Mouse (Mus musculus) embryo, embryonic 9.5 days (tissue): ENCODE measurements around the gene Fam126b.
"Not testable (repeated sequence)": the region's sequence is repeated elsewhere in the genome, so short reads cannot be mapped to it uniquely, and the experiment has no call there.

Experiments
- DNase-seq: peaks from one replicate; pipeline ENCODE4 v3.0.0-alpha.2; 2017; ENCODE audit errors: extremely low spot score

Fam126b gene

GRCm38 (mm10) chr1:58586171-58586997 lies at the start of gene Fam126b, which contains the start of gene Ndufb3:
Gene Fam126b (minus strand): TSS chr1:58586323.
Gene Ndufb3 (plus strand): TSS chr1:58586384.
- peak; percentile 88 for DNase-seq

DNA sequence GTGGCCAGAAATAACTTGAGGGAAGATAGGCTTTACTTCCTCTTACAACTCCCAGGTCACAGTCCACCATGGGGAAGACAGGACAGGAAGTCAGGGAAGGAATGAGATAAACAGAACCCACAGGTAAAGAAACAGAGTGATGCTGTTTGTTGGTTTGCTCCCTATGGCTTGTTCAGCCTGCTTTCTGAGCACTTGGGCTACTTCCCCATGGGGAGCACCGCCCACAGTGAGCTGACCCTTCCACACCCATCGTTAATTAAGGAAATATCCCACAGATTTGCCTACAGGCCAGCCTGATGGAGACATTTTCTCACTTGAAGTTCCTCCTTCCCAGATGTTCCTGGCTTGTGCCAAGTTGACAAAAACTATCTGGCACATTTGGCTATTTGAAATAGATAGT lies 42.7 kb upstream of the Fam126b start:
- DNase-seq, result not testable (repeated sequence)

DNA sequence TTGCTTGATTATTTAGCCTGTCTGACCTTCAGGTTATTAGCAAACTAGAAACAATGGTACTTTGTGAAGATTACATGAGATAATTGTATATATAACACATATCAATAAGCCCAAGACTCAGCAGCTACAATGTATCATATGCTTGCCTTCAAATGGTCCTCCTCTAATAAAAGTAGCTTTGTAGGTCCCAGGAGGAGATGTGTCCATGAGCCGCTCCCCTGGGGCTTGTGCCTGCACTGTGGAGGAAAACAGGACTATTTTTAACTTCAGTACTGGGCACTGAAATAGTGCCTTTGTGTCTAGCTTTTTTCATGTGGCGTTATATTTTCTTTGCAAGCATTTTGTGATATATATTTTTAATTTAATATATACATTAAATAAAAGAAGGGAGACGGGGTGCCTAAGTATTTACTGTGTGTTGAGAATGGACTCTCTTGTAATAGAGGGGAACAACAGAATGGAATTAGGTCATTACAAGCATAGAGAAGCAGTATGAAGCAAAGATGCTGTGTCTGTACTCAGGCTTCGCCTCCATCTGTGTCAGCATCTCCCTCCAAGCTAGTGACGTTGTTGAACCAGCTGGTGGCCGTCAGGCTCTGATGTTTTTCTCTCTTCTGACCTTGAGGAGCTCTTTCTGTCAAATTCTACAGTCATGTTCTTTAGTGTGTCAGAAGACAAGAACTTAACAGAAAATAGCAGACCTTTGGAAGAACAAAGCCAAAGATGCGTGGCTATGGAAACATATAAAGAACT lies 36.0 kb upstream of the Fam126b start:
- no peak for DNase-seq

- no peak for DNase-seq
Observed at GRCm38 (mm10) chr1:58621251-58621650, 35.1 kb upstream of the Fam126b start.

GRCm38 (mm10) chr1:58618766-58619165 lies 32.6 kb upstream of the Fam126b start:
- DNase-seq, result no peak

GRCm38 (mm10) chr1:58617978-58618668 lies 32.0 kb upstream of the Fam126b start:
- no peak for DNase-seq

- no peak for DNase-seq
Observed at GRCm38 (mm10) chr1:58617076-58617475, 31.0 kb upstream of the Fam126b start.

DNA sequence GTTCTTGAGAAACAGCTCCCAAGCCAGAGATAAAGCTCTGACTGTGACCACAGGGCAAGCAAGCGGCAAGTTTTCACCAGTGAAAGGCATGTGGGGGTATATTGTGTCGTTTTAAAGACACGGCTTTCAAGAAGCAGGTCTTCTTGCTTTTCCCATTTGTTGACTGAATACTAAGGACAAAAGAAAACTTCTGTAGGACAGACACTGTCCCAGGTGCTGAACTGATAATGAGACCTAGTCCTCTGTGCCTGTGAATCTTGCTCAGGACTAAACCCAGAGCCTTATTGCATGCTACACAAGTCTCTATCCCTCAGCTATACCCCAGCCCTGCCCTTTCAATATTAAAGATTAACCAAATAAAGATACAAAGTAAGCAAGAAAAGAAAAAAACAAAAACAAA lies 30.1 kb upstream of the Fam126b start:
- DNase-seq, result no peak

- DNase-seq, result no peak
Observed at GRCm38 (mm10) chr1:58615146-58615545, 29.0 kb upstream of the Fam126b start.

DNA sequence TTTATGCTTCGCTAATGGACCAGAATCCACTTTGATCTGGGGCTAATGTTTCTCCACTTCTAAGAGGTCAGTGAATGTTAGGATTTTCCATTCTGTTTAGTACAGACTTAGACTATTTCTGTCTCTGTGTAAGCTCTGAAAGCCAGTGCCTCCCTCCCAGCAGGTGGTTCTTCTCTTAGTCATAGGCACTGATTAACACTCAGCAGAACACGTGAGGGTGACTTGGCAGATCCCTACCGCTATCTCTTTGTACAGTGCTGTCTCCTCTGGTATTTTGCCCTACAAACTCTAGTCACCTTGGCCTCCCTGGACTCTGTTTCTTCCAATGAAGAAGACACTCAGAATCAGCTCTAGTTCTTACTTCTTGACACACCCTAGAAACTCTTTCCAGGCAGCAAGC lies 28.3 kb upstream of the Fam126b start:
- DNase-seq, result no peak

DNA sequence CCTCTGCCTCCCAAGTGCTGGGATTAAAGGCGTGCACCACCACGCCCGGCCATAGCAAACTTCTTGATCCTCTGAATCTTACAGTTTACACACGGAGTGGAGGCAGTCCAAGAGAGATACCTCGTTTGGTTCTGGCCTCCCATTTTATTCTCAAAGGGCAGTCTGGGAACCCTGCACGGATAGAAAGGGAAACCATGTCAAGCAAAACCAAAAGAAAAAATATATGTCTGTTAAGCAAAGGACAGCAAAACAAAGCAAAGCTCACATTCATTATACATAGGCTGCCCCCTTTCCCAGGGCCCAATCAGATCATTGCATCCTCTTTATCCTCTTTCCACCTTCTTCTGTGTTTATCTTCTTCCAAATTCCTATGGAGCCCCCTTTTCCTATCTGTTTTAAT lies 27.7 kb upstream of the Fam126b start:
- peak; percentile 17 for DNase-seq

GRCm38 (mm10) chr1:58610611-58611010 lies 24.5 kb upstream of the Fam126b start:
- DNase-seq, result no peak

- DNase-seq, result no peak
Observed at GRCm38 (mm10) chr1:58610166-58610565, 24.0 kb upstream of the Fam126b start.

DNA sequence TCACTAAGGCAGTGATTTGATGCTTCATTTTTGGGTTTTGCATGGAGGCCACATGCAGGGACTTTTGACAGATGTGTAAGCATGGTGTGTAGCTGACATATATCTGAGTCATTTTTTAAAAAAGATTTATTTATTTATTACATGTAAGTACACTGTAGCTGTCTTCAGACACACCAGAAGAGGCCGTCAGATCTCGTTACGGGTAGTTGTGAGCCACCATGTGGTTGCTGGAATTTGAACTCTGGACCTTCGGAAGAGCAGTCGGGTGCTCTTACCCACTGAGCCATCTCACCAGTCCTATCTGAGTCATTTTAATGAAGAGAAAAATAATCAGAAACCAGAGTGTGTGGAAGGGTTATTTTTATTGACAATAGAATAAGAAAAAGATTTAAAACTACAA lies 23.5 kb upstream of the Fam126b start:
- not testable (repeated sequence) for DNase-seq

DNA sequence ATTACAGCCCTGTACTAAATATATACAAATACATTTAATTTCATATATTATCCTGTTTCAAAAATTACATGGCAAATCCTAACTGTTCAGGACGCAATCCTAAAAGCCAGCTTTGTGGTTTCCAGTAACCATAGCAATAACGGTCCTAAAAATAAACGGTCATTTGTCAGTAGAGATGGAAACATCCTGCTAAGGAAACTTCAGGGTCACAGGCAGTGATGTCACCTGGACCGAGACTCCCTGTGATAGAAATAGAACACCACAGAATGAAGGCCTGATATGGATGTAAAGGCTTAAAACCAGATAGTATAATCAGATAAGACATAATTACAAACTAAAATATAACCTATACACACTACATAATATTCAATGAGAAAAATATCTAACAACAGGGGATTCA lies 17.6 kb upstream of the Fam126b start:
- no peak for DNase-seq

DNA sequence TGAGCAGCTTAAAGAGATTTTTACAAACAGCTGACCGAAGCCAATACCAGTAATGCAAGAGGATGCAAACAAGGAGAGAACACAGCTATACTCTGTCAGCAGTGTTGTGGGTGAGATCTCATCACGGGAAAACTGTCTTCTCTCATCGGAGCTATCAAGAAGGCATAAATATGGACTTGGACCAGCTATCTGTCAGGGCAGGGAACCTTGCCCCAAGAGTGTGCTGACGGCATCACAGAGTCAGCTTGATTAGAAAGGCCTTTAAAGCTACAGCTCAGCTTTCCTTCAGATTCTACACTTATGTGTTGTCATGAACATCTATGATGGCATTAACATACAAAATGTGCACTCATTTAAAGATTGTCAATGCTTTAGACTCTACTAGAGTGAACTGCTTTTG lies 16.6 kb upstream of the Fam126b start:
- DNase-seq, result no peak

DNA sequence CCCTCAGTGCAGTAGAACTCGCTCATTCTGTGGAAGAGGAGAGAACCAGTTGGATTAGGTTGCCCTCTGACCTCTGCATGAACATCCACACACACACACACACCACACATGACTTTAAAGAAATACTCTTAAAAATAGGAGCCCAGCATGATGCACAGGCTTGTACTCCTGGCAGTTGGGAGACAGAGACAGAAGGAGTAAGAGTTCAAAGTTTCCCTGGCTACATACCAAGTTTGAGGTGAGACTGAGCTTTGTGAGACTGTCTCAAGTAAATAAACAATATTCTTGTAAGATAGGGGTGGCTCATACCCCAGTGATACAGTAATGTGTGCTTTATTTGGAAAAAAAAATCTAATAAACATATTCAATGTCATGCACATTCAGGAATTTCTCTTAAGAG lies 1.4 kb upstream of the Fam126b start:
- DNase-seq, result no peak

DNA sequence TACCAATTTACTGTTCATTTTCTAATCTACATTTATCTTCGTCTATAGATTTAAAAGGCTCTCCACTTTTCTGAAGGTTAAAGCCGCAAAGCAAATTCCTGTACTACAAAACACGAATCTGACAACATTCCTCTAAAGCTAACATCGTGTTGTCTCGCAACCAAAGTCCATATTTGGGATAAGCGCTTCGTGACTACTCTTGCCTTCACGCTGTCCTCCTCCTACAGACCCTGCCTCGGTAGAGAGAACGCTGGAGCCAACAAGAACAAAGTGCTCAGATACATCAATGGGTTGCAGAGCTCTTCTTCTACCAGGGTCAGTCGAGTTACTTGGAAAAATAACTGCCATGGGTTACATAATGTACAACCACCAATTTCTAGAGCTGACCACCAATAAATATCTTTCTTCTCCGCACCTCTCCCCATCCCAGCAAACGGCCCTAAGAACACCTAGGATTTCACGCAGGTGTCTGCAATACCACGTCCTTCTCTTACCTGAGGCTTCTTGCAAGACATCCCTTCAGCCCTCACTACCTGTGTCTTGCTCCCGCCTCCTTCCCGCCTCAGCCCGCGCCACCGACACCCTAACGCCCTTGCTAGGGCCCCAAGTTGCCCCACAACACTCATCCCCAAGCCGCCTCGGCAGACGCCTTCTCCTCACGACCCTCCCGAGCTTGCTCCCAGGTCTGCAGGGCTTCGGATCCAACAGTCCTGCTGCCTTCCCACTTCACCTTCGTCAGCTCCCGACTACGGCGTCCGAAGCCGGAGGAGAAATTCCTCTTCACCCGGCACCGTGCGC lies 551 bp downstream of the Fam126b start:
- DNase-seq, result no peak

GRCm38 (mm10) chr1:58584271-58584670 lies 1.9 kb downstream of the Fam126b start:
- DNase-seq, result no peak

DNA sequence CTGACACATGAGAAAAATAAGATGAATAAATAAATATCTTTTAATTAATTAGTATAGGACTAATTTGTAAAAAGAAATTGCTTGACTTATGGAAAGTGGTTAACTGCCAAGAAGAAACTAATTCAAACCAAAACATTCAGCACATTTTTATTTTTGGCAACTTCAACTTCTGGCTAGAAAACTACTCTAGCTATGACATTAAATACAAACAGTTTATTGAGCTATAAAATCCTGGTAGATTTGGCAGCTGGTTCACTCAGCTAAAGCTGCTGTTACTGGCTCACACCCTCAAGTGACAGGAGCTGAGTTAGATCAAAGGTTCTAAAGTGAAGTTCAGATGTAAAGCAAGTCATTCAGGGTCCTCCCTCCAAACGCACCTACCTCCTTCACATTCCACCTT lies 3.5 kb downstream of the Fam126b start:
- DNase-seq, result no peak

DNA sequence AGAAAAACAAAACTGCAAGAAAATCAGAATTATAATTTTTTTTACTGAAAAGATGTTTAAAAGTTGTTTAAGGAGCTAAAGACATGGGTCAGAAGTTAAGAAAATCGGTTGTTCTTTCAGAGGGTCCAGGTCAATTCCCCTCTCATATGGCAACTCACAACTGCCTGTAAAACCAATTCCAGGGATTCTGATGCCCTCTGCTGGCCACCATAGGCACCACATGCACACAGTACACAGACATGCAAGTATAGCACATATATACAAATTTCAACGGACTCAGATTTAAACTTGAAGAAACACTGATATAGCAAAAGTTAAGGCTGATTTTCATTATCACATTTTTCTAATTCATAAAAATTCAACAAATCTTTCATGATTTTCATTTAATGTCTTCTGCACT lies 6.9 kb downstream of the Fam126b start:
- no peak for DNase-seq

DNA sequence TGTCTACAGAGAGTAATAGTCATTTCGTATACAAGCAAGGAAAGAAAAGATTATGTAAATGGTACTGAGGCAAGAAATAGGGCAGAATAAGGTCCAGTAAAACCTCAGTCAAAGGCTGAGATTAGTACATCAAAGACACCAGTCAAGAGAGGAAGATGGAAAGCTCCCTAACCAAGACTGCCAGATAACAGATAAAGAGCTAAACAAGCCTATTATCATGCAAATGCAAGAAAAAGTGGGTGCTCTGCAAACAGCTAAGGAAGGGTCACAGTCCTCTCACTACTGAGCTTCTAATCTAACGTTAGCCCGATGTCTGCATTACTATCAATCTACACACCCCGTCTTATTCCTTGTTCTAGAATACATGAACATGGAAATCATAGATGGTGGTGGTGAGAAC lies 15.7 kb downstream of the Fam126b start:
- DNase-seq, result no peak
